In the genomic region with DNA sequence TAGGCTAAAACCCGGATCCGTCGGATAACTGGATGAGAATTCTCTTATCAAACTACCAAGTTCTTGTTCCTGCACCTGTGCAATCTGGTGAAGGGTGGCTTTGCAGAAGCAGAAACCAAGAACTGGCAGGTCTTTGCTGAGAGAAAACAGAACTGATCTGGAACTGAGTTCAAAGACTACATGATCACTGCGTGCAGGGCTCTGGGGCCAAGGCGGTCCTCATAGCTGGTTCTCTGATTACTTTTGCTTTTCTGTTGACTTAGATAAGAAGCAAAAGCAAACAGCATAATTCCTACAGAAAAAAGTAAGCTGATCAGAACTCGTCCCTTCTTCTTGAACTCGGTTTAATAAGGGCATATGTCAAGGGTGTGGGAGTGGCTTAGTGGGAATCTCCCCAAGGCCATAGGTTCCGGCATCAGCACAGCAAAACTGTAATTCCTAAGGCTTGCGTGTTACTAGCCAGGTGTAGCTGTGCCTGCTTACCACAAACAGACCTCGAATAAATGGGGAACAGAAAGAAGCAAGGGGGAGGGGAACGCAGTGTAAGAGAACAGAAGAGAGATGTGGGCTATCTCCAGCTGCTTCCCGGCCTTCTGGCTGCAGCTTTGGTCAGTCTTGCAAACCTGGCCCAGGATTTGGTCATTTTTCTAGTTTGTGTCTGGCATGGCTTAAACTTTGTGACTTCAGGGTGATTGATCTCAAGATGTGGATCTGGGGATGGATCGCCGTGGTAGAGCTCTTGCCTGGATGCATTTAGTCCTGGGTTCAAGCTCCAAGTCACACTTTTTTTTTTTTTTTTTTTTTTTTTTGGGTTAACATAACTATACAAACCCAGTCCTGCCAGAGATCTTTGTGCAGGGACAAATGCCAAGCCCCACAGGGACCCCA, we compare ENCODE assay signal across 8 mouse cellular contexts. TPM values are rescaled to one million over a fixed set of nuclear protein-coding genes. Genes with fewer than 3 reads are reported as not detected.
DNase-seq lines count a peak whose midpoint lies in the region; ATAC-seq and TF ChIP-seq lines count a peak whose summit lies in the region.

No protein-coding gene starts in this region.

- no peak overlapping the region for H3K27ac ChIP-seq in heart, embryonic 10.5 days

- no peaks in the 10 kb centered on the region for H3K27me3 ChIP-seq in heart, embryonic 10.5 days (ENCODE audit: insufficient read depth, poor library complexity, severe bottlenecking)
- no peaks in the 10 kb centered on the region for H3K27me3 ChIP-seq in myocyte (ENCODE audit: control insufficient read depth, insufficient read depth, insufficient read length)

- 77% methylated on average over 14 of the region's 14 CpGs for WGBS in heart, embryonic 10.5 days

- no peak for TF ChIP-seq POLR2A in myocyte (IDR thresholded peaks at IDR 0.05; ENCODE audit: insufficient read length, low read depth)

- H3K79me2 ChIP-seq in myocyte (ENCODE audit: control insufficient read depth, insufficient read depth): no peaks in the 10 kb centered on the region

- no peak overlapping the region for H3K4me3 ChIP-seq in heart, embryonic 10.5 days
- H3K4me3 ChIP-seq in myocyte: no peak overlapping the region

- H3ac ChIP-seq in myocyte (ENCODE audit: control insufficient read depth, insufficient read length): no peak overlapping the region

- ATAC-seq in granulocyte monocyte progenitor cell, adult 5-6 weeks (replicated peaks; ENCODE audit: poor library complexity, severe bottlenecking): peak; percentile 73

- peak overlapping the region; percentile 46 for H3K4me2 ChIP-seq in myocyte (ENCODE audit: low read depth)

- DNase-seq in heart, adult 11 months: peak; percentile 93
- no peak for DNase-seq in heart, embryonic 10.5 days (ENCODE audit: low spot score)
- peak; percentile 96 for DNase-seq in A20 (ENCODE audit: low read depth, low spot score)
- DNase-seq in embryo, embryonic 9.5 days (ENCODE audit: extremely low spot score): no peak
- no peak for DNase-seq in kidney, adult 8-10 months
- DNase-seq in cerebellum, postnatal 25 days: no peak

- H3K9me3 ChIP-seq in heart, embryonic 10.5 days: no peaks in the 10 kb centered on the region

- 0 out of 2 replicates have a peak, but pooled peaks cover 4% of the 10 kb centered on the region for H3K4me1 ChIP-seq in heart, embryonic 10.5 days

- no peaks in the 10 kb centered on the region for H3K36me3 ChIP-seq in heart, embryonic 10.5 days
- H3K36me3 ChIP-seq in myocyte (ENCODE audit: control insufficient read depth, insufficient read depth): no peaks in the 10 kb centered on the region

TF ChIP-seq in myocyte, 11 proteins besides CTCF, POLR2A, EP300 and RAD21:
- no peak for TF ChIP-seq USF1 (IDR thresholded peaks at IDR 0.05; ENCODE audit: low read depth)
- TF ChIP-seq POLR2AphosphoS2 (IDR thresholded peaks at IDR 0.05; ENCODE audit: insufficient read length, low read depth): no peak
- no peak for TF ChIP-seq TCF3 (IDR thresholded peaks at IDR 0.05; ENCODE audit: insufficient read length, low read depth)
- TF ChIP-seq TCF12 (IDR thresholded peaks at IDR 0.05; ENCODE audit: insufficient read depth, poor library complexity, severe bottlenecking): no peak
- TF ChIP-seq MYOD1 (IDR thresholded peaks at IDR 0.05; ENCODE audit: control insufficient read depth in 1 of 3, insufficient read length in 2 of 3, low read depth in 2 of 3): no peak
- TF ChIP-seq CEBPB (IDR thresholded peaks at IDR 0.05; ENCODE audit: insufficient read depth, poor library complexity, severe bottlenecking): no peak
- TF ChIP-seq REST (IDR thresholded peaks at IDR 0.05; ENCODE audit: insufficient read depth, insufficient read length): no peak
- TF ChIP-seq SRF (IDR thresholded peaks at IDR 0.05; ENCODE audit: control insufficient read depth, insufficient read length, low read depth): no peak
- TF ChIP-seq MAX (IDR thresholded peaks at IDR 0.05; ENCODE audit: low read depth): no peak
- no peak for TF ChIP-seq MYOG (IDR thresholded peaks at IDR 0.05; ENCODE audit: control insufficient read depth in 1 of 3, insufficient read depth in 1 of 3, insufficient read length in 2 of 3, low read depth in 2 of 3)

RNA-seq across cellular contexts. Expression of gene Adipor2, which starts 21.8 kb away (rescaled TPM):
- 27.2 and 27.4 TPM in 2 replicates for polyA plus RNA-seq in heart, embryonic 10.5 days (2016; fragmentation: Nextera tagmentation; extraction: Ambion mirVana)
- 58.4 and 62.3 TPM in 2 replicates for total RNA-seq in granulocyte monocyte progenitor cell, adult 5-6 weeks (2014; fragmentation: Nextera tagmentation)
- 75.4 and 85.1 TPM in 2 replicates for total RNA-seq in granulocyte monocyte progenitor cell, adult 5-6 weeks (2017)
- 47.9 TPM for polyA plus RNA-seq in myocyte (2012; fragmentation: generic; extraction: Trizol)

Comparison
In these comparisons a context has a peak if more than half of its experiments do, and no peak if none do; other contexts are left out.
1. DNase-seq: peak in heart, adult 11 months (single experiment) and A20 (single experiment); none in heart, embryonic 10.5 days (single experiment), embryo, embryonic 9.5 days (single experiment), kidney, adult 8-10 months (0 of 2) and cerebellum, postnatal 25 days (0 of 2).